Mouse (Mus musculus) bone marrow, adult 2 months (tissue): ENCODE measurements at regions not wholly inside any gene's neighbourhood (a gene's known extent, or its start where the extent isn't known, plus 50 kb on each side); places are given as distances from the start of the nearest gene placed in this dataset.

Source experiments
- CTCF ChIP-seq: fragments of 200-500 bp; IDR thresholded peaks from 2 replicates; pipeline ENCODE4 v1.5.1; 2011; ENCODE audit warnings: low read length, control low read depth; ENCODE audit not compliant: control insufficient read depth, insufficient read depth
- POLR2A ChIP-seq: fragments of 200-500 bp; IDR thresholded peaks from 2 replicates; pipeline ENCODE4 v1.6.1; 2011; ENCODE audit warnings: low read depth, mild to moderate bottlenecking, control low read depth, low read length, borderline replicate concordance; ENCODE audit not compliant: control insufficient read depth

DNA sequence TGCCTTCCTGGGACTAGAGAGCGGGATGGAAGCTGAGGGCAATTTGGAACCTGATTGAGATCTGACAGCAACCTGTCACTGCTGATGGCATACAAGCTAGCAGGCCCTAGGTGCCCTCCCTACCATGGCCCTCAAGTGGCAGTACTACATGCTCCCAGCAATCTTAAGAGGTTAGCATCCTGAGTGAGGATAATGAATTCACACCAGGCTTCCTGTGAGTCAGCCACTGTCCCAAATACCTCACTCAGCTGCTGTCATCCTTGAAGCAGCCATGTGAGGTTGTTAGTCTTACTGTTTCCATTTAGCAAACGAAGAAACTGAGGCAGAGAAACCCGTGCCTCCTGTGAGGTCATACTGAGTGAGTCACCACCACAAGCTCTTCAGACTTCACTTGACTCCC, 65.5 kb upstream of the Slc7a14 start:
- TF ChIP-seq POLR2A (no peak), CTCF (no peak)
